Mouse (Mus musculus): ENCODE data around the gene Nhlrc2.

The Nhlrc2 gene

DNA sequence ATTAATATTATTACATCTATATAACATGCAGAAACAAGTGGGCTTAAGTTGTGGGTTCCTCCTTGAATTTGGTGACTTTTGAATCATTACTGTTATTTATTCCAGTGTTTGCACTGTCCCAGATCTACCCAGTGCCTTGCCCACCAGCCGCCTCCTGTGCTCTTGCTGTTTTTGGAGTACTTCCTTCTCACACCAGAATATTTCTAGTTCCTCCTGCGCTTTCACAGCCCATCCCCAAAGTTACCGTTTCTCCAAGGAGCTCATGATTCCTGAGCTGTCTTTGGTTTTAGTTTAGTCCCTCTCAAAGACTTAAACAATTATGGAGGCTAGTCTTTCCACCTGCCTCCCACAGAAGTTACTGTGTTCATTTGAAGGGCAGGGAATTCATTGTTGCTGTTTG lies 15.4 kb downstream of the Nhlrc2 start:
- DNase-seq (ENCODE audit: low read depth, low spot score) = no peak

DNA sequence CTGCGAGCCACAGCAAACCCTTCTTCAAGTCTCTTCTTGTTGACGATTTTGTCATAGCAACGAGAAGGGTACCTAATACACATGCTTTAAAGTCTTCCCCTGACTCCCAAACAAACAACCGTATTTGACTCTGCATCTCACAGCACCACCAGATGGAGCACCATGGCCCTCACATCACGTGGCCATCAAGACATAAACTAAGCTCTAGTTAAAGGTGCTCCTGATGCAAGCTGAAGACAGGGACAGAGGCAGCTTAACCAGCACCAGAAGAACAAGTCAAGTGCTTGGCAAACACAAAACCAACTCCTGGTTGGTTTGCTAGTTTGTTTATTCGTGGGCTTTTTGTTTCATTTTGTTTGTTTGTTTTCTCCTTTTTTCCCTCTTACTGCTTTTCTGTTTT lies 17.3 kb downstream of the Nhlrc2 start:
- no peak for DNase-seq (ENCODE audit: low read depth, low spot score)

DNA sequence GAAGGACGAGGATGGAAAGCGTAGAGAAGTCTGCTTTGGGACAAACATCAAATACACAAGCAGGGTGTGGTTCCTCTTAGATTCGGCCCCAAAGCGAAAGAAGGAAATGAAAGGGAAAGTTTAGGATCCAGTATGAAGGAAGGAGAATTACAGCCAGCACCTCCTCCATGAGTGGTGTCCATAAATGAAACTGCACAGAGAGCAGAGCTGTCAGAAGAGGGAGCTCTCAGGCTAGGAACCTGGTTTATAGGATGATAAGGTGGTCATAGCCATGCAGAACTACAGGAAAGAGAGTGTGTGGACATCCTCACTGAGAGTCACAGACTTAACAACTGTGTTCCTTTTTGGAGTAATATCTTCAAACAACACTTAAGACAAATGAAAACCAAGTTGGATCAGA lies 18.0 kb downstream of the Nhlrc2 start:
- DNase-seq (ENCODE audit: low read depth, low spot score) = no peak

DNA sequence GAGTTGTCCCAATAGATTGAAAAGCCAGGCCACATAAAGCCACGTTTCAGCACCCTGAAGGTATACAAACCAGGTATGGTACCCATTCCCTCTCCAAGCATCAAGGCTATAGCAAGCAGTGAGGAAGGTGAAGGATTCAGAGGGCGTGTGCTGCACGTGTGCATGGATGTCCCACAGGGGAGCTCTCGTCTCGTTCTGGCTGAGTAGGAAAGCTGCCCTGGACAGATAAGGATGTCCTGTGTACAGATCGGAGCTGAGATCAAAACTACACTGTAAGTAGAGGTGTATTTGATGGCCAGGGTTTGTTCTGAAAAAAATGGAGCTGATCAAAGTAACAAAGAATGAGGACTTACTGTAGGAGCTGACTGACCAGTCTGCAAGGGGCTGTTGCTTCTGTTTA lies 18.9 kb downstream of the Nhlrc2 start:
- DNase-seq (ENCODE audit: low read depth, low spot score) = no peak

DNA sequence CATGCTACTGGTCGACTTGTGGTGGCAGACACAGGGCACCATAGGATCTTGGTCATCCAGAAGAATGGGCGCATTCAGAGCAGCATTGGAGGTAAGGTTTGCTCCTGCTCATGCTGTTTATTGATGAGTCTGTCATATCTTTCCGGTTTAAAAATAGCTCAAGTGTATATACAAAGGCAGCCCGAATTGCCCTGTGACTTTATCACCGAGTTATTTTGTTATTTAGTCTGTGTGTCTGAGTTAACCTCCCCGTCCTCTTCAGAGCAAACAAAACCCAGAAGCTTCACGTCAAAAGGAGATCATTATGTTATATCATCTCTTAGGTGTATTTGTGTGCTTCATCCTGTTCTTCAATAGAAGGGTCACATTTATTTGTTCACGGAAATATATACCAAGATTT lies 22.7 kb downstream of the Nhlrc2 start:
- DNase-seq (ENCODE audit: low read depth, low spot score) = no peak

DNA sequence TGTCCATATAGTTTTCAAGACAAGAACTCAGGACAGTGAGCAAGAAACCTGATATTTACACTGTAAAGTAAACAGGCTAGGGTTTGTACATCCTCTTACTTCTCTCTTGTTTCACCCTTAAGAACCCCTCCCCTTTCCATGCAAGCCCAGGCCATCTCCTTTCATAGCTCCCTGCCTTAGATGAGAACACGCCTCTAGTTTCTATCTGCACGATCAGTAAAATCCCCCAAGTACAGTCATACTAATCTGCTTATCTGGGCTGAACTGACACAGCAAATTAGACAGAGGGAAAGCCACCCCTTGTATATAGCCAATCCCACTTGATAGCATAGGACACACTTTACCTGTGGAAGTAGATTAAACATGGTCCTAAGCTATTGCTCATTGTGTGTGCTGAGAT lies 23.2 kb downstream of the Nhlrc2 start:
- no peak for DNase-seq (ENCODE audit: low read depth, low spot score)

DNA sequence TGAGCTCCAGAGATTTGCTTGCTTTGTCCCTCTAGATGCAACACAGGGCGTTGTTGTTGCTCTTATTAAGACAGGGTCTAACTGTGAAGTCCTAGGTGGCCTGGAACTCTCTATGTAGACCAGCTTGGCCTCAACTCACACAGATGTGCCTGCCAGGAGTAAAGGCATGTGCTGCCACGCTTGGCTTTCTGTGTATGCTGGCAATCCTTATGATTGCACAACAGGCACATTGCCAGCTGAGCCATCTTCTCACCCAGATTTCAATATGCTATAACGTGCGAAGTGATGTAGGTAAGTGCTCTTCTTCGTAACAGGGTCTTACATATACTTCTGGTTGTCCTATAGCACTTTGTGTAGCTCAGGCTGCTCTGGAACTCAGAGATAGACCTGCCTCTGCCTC lies 23.9 kb downstream of the Nhlrc2 start:
- DNase-seq (ENCODE audit: low read depth, low spot score) = no peak

DNA sequence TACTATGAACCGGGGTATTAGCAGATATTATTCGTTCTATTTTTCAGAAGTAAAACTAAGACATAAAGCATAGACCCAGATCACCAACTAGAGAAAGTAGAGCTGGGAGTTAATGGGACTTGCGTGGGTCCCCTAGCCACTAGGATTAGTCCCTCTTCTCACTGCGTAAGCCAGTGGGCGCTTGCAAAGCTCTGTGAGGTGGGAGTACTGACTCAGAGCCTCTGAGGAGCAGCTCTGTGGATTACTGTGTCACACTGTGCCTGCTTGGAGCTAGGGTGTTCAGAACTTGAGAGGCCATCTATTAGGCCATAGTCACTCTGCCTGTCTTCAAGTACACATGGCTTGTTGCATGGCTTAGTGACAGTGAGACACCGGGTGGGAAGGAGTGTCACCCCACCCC lies 25.1 kb downstream of the Nhlrc2 start:
- DNase-seq (ENCODE audit: low read depth, low spot score) = no peak

DNA sequence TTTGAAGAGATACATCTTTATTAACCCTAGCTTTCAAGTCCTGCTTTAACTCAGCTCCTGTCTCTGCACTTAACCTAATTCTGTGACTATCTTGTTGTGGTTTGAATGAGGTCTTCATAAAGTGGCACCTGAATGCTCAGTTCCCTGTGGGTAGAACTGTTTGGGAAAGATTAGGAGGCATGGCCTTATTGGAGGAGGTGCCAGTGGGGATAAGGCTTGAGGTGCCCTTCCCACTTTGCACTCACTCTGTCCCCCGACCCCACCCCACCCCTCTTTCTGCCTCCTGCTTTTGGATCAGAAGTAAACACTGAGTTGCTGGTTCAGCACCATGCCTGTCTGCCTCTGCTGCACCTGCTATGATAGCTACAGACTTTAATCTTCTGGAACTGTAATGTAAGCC lies 29.7 kb downstream of the Nhlrc2 start:
- no peak for DNase-seq (ENCODE audit: low read depth, low spot score)

DNA sequence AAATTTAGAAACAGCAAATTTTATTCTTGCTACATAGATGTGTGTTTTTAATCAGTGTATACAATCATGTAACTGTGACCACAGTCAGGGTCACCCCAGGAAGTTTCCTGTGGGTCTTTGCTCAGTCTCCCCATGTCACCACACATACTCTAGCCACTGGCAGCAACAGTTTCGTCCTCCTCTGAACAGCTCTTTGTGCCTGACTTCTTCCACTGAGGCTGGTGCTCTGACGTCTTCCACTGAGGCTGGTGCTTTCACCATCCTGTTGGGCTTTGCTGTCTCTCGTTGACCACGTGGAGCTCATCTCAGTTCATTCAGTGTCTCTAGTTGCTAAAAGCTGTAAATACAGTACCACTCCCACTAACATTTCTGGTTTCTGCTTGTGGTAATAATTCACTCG lies 33.9 kb downstream of the Nhlrc2 start:
- no peak for DNase-seq (ENCODE audit: low read depth, low spot score)

DNA sequence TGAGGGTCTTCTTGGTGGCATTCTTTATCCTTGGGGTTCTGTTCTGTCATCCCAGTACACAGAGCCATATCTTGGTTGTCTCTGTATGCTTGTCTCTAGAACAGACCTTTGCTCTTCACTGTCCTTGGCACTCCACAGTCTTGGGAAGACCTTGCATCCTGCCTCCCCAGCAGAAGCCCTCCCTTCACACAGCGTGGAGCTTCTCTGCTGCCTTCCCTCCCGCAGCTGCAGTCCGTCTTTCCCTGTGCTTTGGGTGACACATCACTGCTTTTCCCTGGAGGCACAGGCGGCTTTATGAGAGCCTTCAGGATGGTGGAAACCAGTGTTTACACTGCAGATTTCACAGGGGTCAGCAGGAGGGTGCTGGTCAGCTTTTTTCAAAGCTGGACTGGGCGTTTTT lies 35.7 kb downstream of the Nhlrc2 start:
- no peak for DNase-seq (ENCODE audit: low read depth, low spot score)

DNA sequence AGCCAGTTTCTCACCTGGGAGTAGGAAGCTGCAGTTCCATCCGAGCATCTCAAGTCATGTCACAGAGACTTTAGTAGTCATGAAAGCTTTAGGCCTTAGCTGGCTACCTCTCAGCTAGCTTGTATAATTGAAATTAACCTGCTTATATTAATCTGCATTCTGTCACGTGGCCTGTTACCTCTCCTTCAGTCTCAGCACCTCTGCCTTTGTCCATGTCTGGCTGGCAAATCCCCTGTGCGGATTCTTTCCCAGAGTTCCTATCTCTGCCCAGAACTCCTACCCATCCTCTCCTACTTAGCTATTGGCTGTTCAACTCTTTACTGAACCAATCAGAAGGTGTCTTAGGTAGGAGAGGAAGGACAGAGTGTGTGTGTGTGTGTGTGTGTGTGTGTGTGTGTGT lies 36.2 kb downstream of the Nhlrc2 start:
- no peak for DNase-seq (ENCODE audit: low read depth, low spot score)

DNA sequence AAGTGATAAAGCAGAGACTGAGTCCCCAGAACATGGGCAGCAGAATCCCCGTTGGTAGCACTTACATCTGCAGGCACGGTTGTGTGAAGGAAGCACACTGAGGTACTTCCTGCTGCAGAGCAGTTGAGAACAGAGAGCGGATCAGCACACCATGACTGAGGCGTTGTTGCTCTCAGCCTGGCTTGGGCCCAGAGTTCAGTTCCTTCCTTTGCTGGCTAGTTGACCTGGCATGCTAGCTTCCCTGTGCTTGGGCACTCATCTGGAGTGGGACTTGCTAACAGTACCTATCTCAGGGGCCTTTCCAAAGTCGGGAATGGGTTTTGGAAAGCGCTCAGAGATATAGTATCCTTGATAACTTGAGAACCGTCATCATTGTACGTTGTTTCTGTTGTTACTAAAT lies 38.3 kb downstream of the Nhlrc2 start:
- DNase-seq (ENCODE audit: low read depth, low spot score) = no peak

DNA sequence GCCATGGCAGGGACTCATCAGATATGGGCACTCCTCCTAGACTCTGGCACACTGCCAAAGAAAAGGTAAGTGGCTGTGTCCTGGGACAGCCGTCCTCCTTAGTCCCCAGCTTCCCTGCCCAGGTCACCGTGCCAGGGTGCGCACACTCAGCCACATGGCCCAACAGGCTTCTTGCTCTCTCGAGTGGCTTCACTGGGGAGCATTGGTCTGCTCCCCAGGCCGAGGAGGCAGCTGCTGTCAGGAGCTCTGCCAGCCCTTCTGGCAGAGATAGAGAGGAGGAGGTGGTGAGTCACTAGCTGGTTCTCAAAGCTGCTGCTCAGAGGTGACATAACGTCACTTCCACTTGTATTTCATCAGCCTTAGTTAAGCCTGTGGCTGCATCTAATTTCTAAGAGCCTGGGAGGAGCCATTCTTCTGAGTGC lies 40.2 kb downstream of the Nhlrc2 start:
- no peak for DNase-seq (ENCODE audit: low read depth, low spot score)

DNA sequence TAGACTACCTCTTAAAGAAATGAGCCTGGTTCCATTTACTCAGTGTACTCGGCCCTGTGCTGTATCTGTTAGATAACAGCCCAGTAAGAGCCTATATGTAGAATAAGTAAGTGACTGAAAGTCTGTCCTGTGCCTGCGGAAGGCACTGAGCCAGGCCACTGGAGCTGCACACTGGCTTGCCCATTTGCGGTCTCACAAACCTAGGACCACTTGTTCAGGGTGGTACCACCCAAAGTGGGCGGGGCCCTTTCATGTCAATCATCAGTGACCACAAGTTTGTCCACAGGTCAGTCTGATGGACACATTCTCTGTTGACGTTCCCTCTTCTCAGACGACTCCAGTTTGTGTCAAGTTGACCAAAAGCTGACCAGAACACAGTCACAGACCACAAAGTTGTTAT lies 40.9 kb downstream of the Nhlrc2 start:
- no peak for DNase-seq (ENCODE audit: low read depth, low spot score)

DNA sequence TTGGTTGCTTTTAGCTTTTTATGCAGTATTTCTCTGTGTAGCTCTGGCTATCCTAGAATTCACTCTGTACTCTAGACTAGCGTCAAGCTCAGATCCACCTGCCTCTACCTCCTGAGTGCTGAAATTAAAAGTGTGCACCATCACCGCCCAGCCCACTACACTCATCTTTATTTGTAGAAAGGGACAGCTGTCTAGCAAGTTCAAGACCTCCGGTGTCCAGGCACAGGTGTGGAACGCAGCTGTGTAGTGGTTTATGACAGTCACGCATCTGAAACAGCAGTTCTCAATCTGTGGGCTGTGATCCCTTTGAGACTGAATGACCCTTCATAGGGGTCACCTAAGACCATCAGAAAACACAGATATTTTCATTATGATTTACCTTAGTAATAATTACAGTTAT lies 41.4 kb downstream of the Nhlrc2 start:
- DNase-seq (ENCODE audit: low read depth, low spot score) = no peak

DNA sequence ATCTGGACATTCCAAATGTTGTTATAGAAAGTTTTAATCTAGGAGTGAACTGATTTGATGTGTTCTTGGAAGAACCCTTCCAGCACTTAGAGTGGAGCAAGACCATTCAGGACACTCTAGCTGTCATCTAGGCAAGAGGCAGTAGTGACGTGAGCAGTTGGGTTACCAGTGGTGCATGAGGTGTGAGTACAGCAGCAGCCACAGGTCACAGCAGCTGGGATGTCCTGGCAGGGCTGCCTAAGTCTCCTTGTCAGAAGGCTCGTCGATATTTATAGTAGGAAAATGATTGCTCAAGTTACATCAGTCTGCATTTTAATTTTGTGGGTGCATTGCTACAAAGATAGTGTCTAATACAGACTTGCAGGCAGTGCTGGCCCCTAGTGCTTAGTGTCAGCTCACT lies 42.2 kb downstream of the Nhlrc2 start:
- DNase-seq (ENCODE audit: low read depth, low spot score) = no peak

DNA sequence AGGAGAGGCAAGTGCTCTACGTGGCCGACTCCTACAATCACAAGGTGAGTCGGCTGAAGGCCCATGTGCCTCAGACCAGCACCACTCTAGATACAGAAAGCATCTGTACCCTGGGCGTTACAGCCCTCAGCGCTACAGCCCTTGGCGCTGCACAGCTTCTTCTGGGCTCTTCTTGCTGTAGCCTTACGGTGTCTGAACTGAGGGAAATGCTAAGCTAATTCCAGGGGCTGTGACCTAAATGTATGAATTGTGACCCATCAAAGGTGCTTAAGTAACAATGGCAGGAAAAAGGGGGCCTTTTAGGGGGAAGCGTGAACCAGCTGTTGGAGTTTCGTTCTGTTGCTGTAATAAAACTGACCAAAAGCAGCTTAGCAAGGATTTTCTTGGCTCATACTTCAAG lies 44.4 kb downstream of the Nhlrc2 start:
- DNase-seq (ENCODE audit: low read depth, low spot score) = no peak

DNA sequence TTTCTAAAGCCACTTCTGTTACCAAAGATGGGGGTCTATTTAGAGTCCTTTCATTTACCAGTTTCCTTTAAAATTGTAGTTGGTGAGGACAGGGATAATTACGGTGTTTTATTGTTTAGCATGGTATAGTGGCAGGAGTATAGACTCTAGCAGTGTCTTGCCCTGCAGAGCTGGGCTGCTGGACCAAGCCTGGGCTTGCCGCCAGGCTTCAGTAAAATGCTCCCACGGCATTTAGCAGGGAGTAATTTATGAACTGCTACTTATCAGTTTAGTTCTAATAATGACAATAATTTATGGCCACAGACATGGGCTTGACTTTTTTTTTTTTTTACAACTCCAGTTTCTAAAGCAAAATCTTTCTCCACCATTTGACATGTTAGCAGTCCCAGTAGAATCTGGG lies 51.9 kb downstream of the Nhlrc2 start:
- no peak for DNase-seq (ENCODE audit: low read depth, low spot score)

DNA sequence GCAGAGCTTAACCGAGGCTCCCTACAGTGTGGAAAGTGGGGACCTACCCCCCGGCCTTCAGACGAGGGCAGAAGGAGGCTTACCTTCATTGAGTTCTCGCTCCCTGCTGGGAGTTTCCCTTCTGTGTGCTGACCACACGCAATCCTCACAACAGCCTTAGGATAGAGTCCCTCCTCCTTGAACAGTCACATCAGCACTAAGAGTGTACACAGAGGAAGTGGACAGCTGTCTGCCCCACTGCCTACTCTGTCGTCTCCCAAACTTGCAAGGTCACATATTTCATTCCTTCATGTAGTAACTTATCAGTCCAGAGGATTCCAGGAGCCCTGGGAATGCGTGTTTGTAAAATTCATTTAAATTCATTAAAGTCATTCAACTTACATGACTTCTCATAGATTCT lies 52.7 kb downstream of the Nhlrc2 start:
- DNase-seq (ENCODE audit: low read depth, low spot score) = no peak

DNA sequence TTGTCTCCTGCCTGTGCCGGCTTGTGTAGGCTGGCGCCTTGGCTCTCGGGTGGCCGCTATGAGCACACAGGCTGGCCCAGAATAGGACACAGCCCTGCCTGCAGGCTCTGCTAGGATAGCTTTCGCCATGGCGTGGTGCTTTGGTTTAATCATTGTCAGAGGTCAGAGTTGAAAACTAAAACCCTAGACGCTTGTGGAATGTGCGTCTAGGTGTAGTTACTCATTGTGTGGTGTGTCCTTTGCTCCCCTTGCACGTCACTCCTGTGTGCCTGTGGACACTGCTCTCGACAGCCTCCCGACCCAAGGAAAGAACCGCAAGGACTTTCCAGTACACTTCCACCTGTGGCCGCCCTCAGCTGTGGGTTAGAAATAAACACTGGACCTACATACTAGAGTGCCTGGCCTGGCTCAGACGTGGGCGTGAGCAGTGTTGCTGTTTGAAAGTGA lies 53.9 kb downstream of the Nhlrc2 start:
- no peak for DNase-seq (ENCODE audit: low read depth, low spot score)

DNA sequence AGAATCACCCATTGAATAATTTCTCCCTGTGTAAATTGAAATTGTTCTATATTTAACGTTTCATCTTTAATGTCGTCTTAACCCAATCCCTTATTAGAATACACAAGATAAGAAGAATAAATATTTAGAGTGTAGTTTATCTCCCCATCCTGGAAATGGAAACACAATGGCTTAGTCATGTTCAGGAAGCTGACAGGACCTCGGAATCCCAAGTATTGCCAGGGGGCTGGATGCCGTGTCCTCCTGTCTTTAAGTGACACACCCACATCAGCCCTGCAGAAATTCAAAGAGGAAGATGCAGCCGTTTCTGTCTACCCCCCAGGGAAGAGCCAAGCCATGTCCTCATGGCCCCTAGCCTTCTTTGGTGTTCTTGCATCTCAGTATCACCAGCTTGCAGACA lies 60.9 kb downstream of the Nhlrc2 start:
- no peak for DNase-seq (ENCODE audit: low read depth, low spot score)

DNA sequence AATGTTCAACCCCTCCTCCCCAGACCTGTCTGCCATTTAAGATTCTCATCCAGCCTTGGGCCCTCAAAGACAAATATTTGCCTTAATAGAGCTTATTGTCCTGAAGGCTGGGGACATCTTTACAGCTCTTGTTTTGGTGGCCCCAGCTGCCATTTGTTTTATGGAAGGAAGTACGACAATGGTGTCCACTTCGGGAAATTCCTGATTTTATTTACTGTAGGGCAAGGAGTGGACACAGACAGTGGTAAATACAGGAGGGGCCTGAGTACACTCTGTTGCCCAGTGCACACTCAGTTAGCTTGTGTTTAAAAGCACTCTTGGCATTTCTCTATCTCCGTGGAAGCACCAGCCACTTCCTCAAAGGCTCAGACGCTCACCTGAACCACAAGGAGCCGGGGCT lies 66.1 kb downstream of the Nhlrc2 start:
- no peak for DNase-seq (ENCODE audit: low read depth, low spot score)

DNA sequence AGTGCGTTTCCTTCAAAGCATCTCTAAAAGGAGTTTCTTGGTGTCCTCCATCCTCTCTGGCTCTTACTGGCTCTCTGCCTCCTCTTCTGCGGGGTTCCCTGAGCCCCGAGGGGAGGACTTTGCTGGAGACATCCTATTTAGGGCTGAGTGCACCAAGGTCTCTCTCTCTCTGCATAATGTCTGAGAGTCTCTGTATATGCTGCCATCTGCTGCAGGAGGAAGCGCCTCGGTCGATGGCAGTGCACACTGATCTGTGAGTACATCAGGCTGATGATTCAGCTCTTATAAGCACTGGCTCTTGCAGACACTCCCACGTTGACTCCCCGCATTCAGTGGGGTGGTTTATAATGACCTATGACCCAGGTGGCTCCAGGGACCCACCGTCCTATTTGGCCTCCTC lies 70.8 kb downstream of the Nhlrc2 start:
- DNase-seq (ENCODE audit: low read depth, low spot score) = no peak

DNA sequence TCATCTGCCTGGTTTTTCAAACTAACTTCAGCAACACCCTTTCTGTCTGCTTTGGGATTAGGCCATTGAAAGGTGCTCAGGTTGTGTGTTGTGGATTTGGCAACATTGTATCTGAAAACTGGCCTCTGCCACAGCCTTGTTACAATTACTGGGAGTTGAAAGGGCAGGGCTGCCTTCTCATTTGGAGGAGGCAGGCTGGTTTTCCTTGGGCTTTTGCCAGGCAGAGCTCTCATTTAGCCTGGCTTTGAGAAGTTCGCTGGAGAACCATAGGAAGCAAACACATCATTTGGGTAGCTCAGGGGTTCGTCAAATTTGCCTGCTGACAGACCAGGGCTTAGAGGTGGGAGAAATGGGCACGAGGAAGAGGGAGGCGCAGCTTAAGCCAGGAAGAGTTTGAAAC lies 71.5 kb downstream of the Nhlrc2 start:
- no peak for DNase-seq (ENCODE audit: low read depth, low spot score)

Measured in embryo, embryonic 11.5 days (tissue).